Comparison of ENCODE assay signal across 12 mouse cellular contexts in the genomic region with DNA sequence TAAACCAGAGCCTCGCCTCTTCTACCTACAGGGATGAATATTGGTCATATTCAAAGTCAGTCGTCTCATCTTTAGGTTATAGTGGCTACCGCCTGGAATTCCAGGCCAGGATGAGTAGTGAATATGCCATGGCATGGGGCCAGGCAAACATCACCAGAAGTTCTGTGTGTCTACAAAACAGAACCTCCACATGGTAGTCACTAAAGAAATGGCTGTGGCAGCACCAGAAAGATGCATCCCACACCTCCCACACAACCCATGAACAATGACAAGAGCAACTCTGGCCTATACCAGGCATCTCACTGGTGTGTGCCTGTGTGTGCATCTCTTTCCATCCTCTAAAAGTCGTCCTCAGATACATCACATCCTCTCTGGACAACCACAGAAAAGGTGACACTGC.
"Had no signal": no experiment of that assay in that cellular context is flagged by ENCODE, and none has a peak within 500 bp of the region (broad histone marks: within the 10 kb centered on the region; RNA-seq: fewer than 3 reads in every experiment).

No protein-coding gene starts in this region.

- ATAC-seq: midbrain, embryonic 16.5 days had no signal

- DNase-seq: lung, adult 18-20 months; lung, embryonic 14.5 days; lung, postnatal 10 days; midbrain, embryonic 14.5 days; retina, postnatal 1 day; right cerebral cortex, adult 18-20 months; right cerebral cortex, postnatal 14 days; spleen, adult 18-20 months; thymus, adult 18-20 months; thymus, postnatal 14 days; thymus, postnatal 36 days had no signal
